Mouse (Mus musculus) frontal cortex, adult (tissue): ENCODE results near the gene Pde9a.
A peak's percentile ranks its signal among the peaks of the same experiment; 100 is the strongest.
"Not testable (repeated sequence)": the region's sequence is repeated elsewhere in the genome, so short reads cannot be mapped to it uniquely, and the experiment has no call there.

Experiments used
- ATAC-seq: cut with Nextera tagmentation; 2 replicates; pipeline ENCODE4 v1.9.2; 2017; ENCODE audit warnings: mild to moderate bottlenecking, moderate library complexity, mixed read lengths; ENCODE audit not compliant: low TSS enrichment

Pde9a gene

GRCm38 (mm10) chr17:31385671-31386665, at the start of gene Pde9a:
Pde9a (plus strand) TSS chr17:31386210.
- peak; percentile 50 for ATAC-seq

GRCm38 (mm10) chr17:31339769-31340168, 46.2 kb upstream of the Pde9a start:
- ATAC-seq = no peak

GRCm38 (mm10) chr17:31342191-31342590, 43.8 kb upstream of the Pde9a start:
- 0 out of 2 replicates have a peak, but pooled peaks have one; percentile 51 for ATAC-seq

- 0 out of 2 replicates have a peak, but pooled peaks have one; percentile 57 for ATAC-seq
Measured at GRCm38 (mm10) chr17:31344172-31344801, 41.7 kb upstream of the Pde9a start.

- ATAC-seq = no peak
Measured at GRCm38 (mm10) chr17:31344816-31345215, 41.2 kb upstream of the Pde9a start.

- ATAC-seq = no peak
Measured at GRCm38 (mm10) chr17:31348129-31348528, 37.9 kb upstream of the Pde9a start.

- peak; percentile 88 for ATAC-seq
Measured at GRCm38 (mm10) chr17:31349388-31349787, 36.6 kb upstream of the Pde9a start.

- ATAC-seq = no peak
Measured at GRCm38 (mm10) chr17:31351984-31352383, 34.0 kb upstream of the Pde9a start.

GRCm38 (mm10) chr17:31353255-31353654, 32.8 kb upstream of the Pde9a start:
- ATAC-seq = no peak; the same call in 1 of the 2 replicates

- not testable (repeated sequence) for ATAC-seq
Measured at GRCm38 (mm10) chr17:31354684-31355083, 31.3 kb upstream of the Pde9a start.

GRCm38 (mm10) chr17:31355792-31356502, 30.1 kb upstream of the Pde9a start:
- no peak for ATAC-seq

GRCm38 (mm10) chr17:31360582-31360981, 25.4 kb upstream of the Pde9a start:
- no peak for ATAC-seq

GRCm38 (mm10) chr17:31365586-31366166, 20.3 kb upstream of the Pde9a start:
- no peak for ATAC-seq

- ATAC-seq = no peak
Measured at GRCm38 (mm10) chr17:31370221-31370620, 15.8 kb upstream of the Pde9a start.

GRCm38 (mm10) chr17:31370931-31371330, 15.1 kb upstream of the Pde9a start:
- no peak; the same call in 1 of the 2 replicates for ATAC-seq

- peak; percentile 91 for ATAC-seq
Measured at GRCm38 (mm10) chr17:31377961-31378360, 8.0 kb upstream of the Pde9a start.

GRCm38 (mm10) chr17:31378361-31378761, 7.6 kb upstream of the Pde9a start:
- ATAC-seq = peak; percentile 70; the same call in 1 of the 2 replicates

- no peak for ATAC-seq
Measured at GRCm38 (mm10) chr17:31379086-31379485, 6.9 kb upstream of the Pde9a start.

GRCm38 (mm10) chr17:31379863-31380262, 6.1 kb upstream of the Pde9a start:
- no peak for ATAC-seq

GRCm38 (mm10) chr17:31383320-31383719, 2.7 kb upstream of the Pde9a start:
- no peak for ATAC-seq

GRCm38 (mm10) chr17:31384968-31385627, 912 bp upstream of the Pde9a start:
- no peak for ATAC-seq
